Mouse (Mus musculus): ENCODE measurements around the gene Gm13279. TPM values are rescaled to one million over a fixed set of nuclear protein-coding genes. Genes with fewer than 3 reads are reported as not detected.
A peak's percentile ranks its signal among the peaks of the same experiment; 100 is the strongest.
"Not testable (repeated sequence)": the region's sequence is repeated elsewhere in the genome, so short reads cannot be mapped to it uniquely, and the experiment has no call there.

Gene Gm13279
- polyA plus RNA-seq, 1 experiment from 2014 or later: not detected

DNA sequence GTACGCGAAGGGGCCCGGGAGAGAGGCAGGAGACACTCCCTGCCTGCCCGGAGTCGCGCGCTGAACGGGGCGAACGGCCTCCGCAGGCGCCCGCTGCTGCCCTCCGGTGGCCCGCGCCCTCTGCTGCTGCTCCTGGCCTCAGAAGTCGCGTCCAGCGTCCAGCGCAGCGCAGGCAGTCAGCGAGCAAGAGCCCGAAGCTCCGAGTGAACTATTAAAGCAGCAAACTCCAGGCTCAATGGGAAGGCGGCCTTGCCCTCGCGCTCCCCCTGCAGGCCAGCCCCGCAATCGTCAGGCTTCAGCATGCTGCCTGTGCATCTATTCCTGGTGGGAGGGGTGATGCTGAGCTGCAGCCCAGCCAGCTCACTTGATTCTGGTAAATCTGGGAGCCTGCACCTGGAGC is 20.6 kb upstream of the Gm13279 start, which contains the start of gene Gm13289:
Gm13289 (plus strand) TSS at position 301 of the 400 bp plus-strand sequence.
- not testable (repeated sequence) for H3K9me3 ChIP-seq; H3K36me3 ChIP-seq; H3K9ac ChIP-seq; H3K27ac ChIP-seq (replicated peaks); H3K27me3 ChIP-seq; H3K4me1 ChIP-seq (replicated peaks); ATAC-seq (ENCODE audit: low read depth); H3K4me3 ChIP-seq; H3K4me2 ChIP-seq
- no CpG with 5 or more reads among the region's 29 CpGs for WGBS

DNA sequence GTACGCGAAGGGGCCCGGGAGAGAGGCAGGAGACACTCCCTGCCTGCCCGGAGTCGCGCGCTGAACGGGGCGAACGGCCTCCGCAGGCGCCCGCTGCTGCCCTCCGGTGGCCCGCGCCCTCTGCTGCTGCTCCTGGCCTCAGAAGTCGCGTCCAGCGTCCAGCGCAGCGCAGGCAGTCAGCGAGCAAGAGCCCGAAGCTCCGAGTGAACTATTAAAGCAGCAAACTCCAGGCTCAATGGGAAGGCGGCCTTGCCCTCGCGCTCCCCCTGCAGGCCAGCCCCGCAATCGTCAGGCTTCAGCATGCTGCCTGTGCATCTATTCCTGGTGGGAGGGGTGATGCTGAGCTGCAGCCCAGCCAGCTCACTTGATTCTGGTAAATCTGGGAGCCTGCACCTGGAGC is 17.6 kb upstream of the Gm13279 start, which contains the start of gene Gm13272:
Gm13272 (plus strand) TSS at position 301 of the 400 bp plus-strand sequence.
- H3K27me3 ChIP-seq; H3K27ac ChIP-seq (replicated peaks); H3K9ac ChIP-seq; H3K9me3 ChIP-seq; H3K4me1 ChIP-seq (replicated peaks); ATAC-seq (ENCODE audit: low read depth); H3K4me3 ChIP-seq; H3K4me2 ChIP-seq; H3K36me3 ChIP-seq: not testable (repeated sequence)
- no CpG with 5 or more reads among the region's 29 CpGs for WGBS

DNA sequence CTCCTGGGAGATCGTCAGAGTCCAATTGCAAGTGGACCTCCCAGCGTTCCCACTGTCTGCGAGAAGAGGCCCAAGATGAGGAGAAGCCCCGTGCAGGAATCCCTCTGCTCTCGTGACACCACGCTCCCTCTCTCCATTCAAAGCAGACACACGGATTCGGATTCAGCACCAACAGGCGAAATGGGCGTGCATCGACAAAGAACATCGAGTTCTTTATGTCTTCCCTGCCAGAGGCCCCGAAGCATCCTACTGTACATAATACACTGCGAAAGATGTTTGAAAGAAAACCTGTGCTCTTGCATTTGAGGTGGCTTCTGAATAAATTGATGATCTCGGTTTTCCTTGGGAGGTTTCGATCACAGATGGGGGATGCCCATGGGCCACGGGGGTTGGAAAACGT is 16.9 kb upstream of the Gm13279 start:
- not testable (repeated sequence) for H3K9ac ChIP-seq; H3K9me3 ChIP-seq; H3K27me3 ChIP-seq; H3K27ac ChIP-seq (replicated peaks); ATAC-seq (ENCODE audit: low read depth); H3K36me3 ChIP-seq; H3K4me1 ChIP-seq (replicated peaks); H3K4me2 ChIP-seq; H3K4me3 ChIP-seq
- WGBS: 46% methylated on average over 16 of the region's 18 CpGs

DNA sequence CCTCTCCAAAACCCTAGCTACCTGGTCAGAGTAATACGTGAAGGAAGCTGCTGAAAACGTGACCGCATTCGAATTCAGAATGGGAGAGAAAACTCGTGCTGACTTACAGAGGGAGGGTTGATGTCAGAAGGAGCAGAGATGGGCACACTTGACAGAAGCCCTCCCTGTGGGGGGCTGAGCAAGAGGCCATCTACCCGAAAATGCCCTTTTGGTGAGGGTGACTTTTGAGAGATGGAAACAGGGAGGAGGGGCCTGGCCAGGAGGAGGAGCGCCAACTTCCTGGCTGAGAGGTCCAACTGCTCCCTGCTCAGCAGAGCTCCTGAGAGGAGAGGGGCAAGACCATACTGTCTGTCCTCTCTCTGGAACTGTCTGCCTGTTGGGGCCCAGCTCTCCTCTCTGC is 15.4 kb upstream of the Gm13279 start, which contains the start of gene Ifnz:
Ifnz (plus strand) TSS at position 301 of the 400 bp plus-strand sequence.
- Histone ChIP-seq H3K4me3 (peak within 1 kb of the TSS; percentile 19; the same call in 1 of the 2 replicates), H3K4me2 (peak within 1 kb of the TSS; percentile 41)
- H3K4me1 ChIP-seq (replicated peaks); H3K36me3 ChIP-seq; H3K27ac ChIP-seq (replicated peaks); H3K9ac ChIP-seq; H3K27me3 ChIP-seq; H3K9me3 ChIP-seq; ATAC-seq (ENCODE audit: low read depth): not testable (repeated sequence)
- WGBS: 19% methylated on average over 5 of the region's 7 CpGs

DNA sequence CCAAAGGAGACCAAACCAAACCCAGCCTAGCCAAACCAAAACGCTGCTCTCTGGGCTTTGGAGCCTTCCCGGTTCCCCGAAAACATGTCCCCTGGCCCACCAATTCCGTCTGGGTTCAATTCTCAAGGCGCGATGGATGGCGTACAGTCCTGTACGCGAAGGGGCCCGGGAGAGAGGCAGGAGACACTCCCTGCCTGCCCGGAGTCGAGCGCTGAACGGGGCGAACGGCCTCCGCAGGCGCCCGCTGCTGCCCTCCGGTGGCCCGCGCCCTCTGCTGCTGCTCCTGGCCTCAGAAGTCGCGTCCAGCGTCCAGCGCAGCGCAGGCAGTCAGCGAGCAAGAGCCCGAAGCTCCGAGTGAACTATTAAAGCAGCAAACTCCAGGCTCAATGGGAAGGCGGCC is 14.9 kb upstream of the Gm13279 start:
- peak overlapping the region; percentile 19; the same call in 1 of the 2 replicates for H3K4me3 ChIP-seq

DNA sequence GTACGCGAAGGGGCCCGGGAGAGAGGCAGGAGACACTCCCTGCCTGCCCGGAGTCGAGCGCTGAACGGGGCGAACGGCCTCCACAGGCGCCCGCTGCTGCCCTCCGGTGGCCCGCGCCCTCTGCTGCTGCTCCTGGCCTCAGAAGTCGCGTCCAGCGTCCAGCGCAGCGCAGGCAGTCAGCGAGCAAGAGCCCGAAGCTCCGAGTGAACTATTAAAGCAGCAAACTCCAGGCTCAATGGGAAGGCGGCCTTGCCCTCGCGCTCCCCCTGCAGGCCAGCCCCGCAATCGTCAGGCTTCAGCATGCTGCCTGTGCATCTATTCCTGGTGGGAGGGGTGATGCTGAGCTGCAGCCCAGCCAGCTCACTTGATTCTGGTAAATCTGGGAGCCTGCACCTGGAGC is 11.8 kb upstream of the Gm13279 start, which contains the start of gene Gm13276:
Gm13276 (plus strand) TSS at position 301 of the 400 bp plus-strand sequence.
- H3K27ac ChIP-seq (replicated peaks); H3K4me2 ChIP-seq; H3K9me3 ChIP-seq; ATAC-seq (ENCODE audit: low read depth); H3K36me3 ChIP-seq; H3K4me1 ChIP-seq (replicated peaks); H3K9ac ChIP-seq; H3K27me3 ChIP-seq; H3K4me3 ChIP-seq: not testable (repeated sequence)
- no CpG with 5 or more reads among the region's 27 CpGs for WGBS

More for the DNA sequence above, 14.9 kb upstream of the Gm13279 start:
- H3K4me2 ChIP-seq: peak overlapping the region; percentile 41
- not testable (repeated sequence) for H3K27me3 ChIP-seq; H3K9me3 ChIP-seq; H3K4me1 ChIP-seq (replicated peaks); H3K9ac ChIP-seq; H3K27ac ChIP-seq (replicated peaks); H3K36me3 ChIP-seq; ATAC-seq (ENCODE audit: low read depth)
- WGBS: 0% methylated on average over 3 of the region's 31 CpGs

DNA sequence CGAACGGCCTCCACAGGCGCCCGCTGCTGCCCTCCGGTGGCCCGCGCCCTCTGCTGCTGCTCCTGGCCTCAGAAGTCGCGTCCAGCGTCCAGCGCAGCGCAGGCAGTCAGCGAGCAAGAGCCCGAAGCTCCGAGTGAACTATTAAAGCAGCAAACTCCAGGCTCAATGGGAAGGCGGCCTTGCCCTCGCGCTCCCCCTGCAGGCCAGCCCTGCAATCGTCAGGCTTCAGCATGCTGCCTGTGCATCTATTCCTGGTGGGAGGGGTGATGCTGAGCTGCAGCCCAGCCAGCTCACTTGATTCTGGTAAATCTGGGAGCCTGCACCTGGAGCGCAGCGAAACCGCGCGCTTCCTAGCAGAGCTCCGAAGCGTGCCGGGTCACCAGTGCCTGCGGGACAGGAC is 8.8 kb upstream of the Gm13279 start, which contains the start of gene Gm13277:
Gm13277 (plus strand) TSS at position 231 of the 400 bp plus-strand sequence.
- 0% methylated on average over 4 of the region's 28 CpGs for WGBS
- H3K9ac ChIP-seq; H3K4me1 ChIP-seq (replicated peaks); ATAC-seq (ENCODE audit: low read depth); H3K36me3 ChIP-seq; H3K27me3 ChIP-seq; H3K27ac ChIP-seq (replicated peaks); H3K9me3 ChIP-seq; H3K4me3 ChIP-seq; H3K4me2 ChIP-seq: not testable (repeated sequence)

DNA sequence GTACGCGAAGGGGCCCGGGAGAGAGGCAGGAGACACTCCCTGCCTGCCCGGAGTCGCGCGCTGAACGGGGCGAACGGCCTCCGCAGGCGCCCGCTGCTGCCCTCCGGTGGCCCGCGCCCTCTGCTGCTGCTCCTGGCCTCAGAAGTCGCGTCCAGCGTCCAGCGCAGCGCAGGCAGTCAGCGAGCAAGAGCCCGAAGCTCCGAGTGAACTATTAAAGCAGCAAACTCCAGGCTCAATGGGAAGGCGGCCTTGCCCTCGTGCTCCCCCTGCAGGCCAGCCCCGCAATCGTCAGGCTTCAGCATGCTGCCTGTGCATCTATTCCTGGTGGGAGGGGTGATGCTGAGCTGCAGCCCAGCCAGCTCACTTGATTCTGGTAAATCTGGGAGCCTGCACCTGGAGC is 5.9 kb upstream of the Gm13279 start, which contains the start of gene Gm13278:
Gm13278 (plus strand) TSS at position 301 of the 400 bp plus-strand sequence.
- H3K36me3 ChIP-seq; H3K9me3 ChIP-seq; H3K27me3 ChIP-seq; H3K9ac ChIP-seq; H3K4me2 ChIP-seq; H3K27ac ChIP-seq (replicated peaks); H3K4me3 ChIP-seq; ATAC-seq (ENCODE audit: low read depth); H3K4me1 ChIP-seq (replicated peaks): not testable (repeated sequence)
- WGBS: no CpG with 5 or more reads among the region's 28 CpGs

DNA sequence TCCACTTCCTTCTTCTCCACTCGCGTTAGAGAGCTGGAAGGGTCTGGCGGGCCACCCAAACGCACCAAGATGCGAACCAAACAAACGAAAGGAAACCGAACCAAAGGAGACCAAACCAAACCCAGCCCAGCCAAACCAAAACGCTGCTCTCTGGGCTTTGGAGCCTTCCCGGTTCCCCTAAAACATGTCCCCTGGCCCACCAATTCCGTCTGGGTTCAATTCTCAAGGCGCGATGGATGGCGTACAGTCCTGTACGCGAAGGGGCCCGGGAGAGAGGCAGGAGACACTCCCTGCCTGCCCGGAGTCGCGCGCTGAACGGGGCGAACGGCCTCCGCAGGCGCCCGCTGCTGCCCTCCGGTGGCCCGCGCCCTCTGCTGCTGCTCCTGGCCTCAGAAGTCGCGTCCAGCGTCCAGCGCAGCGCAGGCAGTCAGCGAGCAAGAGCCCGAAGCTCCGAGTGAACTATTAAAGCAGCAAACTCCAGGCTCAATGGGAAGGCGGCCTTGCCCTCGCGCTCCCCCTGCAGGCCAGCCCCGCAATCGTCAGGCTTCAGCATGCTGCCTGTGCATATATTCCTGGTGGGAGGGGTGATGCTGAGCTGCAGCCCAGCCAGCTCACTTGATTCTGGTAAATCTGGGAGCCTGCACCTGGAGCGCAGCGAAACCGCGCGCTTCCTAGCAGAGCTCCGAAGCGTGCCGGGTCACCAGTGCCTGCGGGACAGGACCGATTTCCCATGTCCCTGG is 3.1 kb upstream of the Gm13279 start, which contains the start of gene Gm13275:
Gm13275 (plus strand) TSS at position 552 of the 740 bp plus-strand sequence.
- not testable (repeated sequence) for H3K4me1 ChIP-seq (replicated peaks); H3K9me3 ChIP-seq; ATAC-seq (ENCODE audit: low read depth); H3K4me2 ChIP-seq; H3K4me3 ChIP-seq; H3K9ac ChIP-seq; H3K27ac ChIP-seq (replicated peaks); H3K27me3 ChIP-seq; H3K36me3 ChIP-seq
- WGBS: 2% methylated on average over 12 of the region's 52 CpGs

DNA sequence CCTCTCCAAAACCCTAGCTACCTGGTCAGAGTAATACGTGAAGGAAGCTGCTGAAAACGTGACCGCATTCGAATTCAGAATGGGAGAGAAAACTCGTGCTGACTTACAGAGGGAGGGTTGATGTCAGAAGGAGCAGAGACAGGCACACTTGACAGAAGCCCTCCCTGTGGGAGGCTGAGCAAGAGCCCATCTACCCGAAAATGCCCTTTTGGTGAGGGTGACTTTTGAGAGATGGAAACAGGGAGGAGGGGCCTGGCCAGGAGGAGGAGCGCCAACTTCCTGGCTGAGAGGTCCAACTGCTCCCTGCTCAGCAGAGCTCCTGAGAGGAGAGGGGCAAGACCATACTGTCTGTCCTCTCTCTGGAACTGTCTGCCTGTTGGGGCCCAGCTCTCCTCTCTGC is 2.2 kb downstream of the Gm13279 start, which contains the start of gene Gm13285:
Gm13285 (plus strand) TSS at position 301 of the 400 bp plus-strand sequence.
- H3K9me3 ChIP-seq; ATAC-seq (ENCODE audit: low read depth); H3K4me3 ChIP-seq; H3K36me3 ChIP-seq; H3K27ac ChIP-seq (replicated peaks); H3K4me2 ChIP-seq; H3K4me1 ChIP-seq (replicated peaks); H3K9ac ChIP-seq; H3K27me3 ChIP-seq: not testable (repeated sequence)
- WGBS: 19% methylated on average over 5 of the region's 7 CpGs

DNA sequence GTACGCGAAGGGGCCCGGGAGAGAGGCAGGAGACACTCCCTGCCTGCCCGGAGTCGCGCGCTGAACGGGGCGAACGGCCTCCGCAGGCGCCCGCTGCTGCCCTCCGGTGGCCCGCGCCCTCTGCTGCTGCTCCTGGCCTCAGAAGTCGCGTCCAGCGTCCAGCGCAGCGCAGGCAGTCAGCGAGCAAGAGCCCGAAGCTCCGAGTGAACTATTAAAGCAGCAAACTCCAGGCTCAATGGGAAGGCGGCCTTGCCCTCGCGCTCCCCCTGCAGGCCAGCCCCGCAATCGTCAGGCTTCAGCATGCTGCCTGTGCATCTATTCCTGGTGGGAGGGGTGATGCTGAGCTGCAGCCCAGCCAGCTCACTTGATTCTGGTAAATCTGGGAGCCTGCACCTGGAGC is 5.8 kb downstream of the Gm13279 start, which contains the start of gene Gm13287:
Gm13287 (plus strand) TSS at position 301 of the 400 bp plus-strand sequence.
- not testable (repeated sequence) for H3K9ac ChIP-seq; H3K36me3 ChIP-seq; H3K4me2 ChIP-seq; H3K9me3 ChIP-seq; H3K4me1 ChIP-seq (replicated peaks); H3K27me3 ChIP-seq; H3K4me3 ChIP-seq; H3K27ac ChIP-seq (replicated peaks); ATAC-seq (ENCODE audit: low read depth)
- no CpG with 5 or more reads among the region's 29 CpGs for WGBS

DNA sequence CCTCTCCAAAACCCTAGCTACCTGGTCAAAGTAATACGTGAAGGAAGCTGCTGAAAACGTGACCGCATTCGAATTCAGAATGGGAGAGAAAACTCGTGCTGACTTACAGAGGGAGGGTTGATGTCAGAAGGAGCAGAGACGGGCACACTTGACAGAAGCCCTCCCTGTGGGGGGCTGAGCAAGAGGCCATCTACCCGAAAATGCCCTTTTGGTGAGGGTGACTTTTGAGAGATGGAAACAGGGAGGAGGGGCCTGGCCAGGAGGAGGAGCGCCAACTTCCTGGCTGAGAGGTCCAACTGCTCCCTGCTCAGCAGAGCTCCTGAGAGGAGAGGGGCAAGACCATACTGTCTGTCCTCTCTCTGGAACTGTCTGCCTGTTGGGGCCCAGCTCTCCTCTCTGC is 8.0 kb downstream of the Gm13279 start, which contains the start of gene Gm13288:
Gm13288 (plus strand) TSS at position 301 of the 400 bp plus-strand sequence.
- not testable (repeated sequence) for H3K27ac ChIP-seq (replicated peaks); ATAC-seq (ENCODE audit: low read depth); H3K36me3 ChIP-seq; H3K4me1 ChIP-seq (replicated peaks); H3K9me3 ChIP-seq; H3K9ac ChIP-seq
- H3K4me2 ChIP-seq: peak within 1 kb of the TSS; percentile 45
- H3K4me3 ChIP-seq: peak within 1 kb of the TSS; percentile 22; the same call in 1 of the 2 replicates
- WGBS: no CpG with 5 or more reads among the region's 8 CpGs
- H3K27me3 ChIP-seq: peaks cover 13% of the 10 kb centered on the region

All from neural tube, embryonic 13.5 days (tissue).